Mouse (Mus musculus): ENCODE measurements around the gene Smpd3.
"Not testable (repeated sequence)": the region's sequence is repeated elsewhere in the genome, so short reads cannot be mapped to it uniquely, and the experiment has no call there.

Gene Smpd3

DNA sequence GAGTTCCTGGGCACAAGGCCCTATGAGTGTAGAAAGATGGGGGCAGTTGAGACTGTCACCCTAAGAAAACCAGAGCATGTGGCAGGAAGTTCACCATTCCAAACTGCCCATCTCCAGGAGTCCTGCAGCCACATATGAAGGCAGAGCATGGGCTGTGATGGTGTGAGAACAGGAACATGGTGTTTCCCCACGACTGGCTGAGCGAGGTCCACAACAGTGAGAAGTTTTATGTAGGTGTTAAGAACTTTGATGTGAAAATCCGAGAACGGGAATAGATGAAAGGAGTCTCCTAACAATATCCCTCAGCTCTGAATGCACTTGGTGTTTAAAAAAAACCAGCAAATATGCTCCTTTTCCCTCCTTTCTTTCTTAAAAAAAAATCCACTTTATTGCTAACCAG lies 5.3 kb downstream of the Smpd3 start:
- DNase-seq (ENCODE audit: extremely low read depth, low read depth, low spot score): no peak

DNA sequence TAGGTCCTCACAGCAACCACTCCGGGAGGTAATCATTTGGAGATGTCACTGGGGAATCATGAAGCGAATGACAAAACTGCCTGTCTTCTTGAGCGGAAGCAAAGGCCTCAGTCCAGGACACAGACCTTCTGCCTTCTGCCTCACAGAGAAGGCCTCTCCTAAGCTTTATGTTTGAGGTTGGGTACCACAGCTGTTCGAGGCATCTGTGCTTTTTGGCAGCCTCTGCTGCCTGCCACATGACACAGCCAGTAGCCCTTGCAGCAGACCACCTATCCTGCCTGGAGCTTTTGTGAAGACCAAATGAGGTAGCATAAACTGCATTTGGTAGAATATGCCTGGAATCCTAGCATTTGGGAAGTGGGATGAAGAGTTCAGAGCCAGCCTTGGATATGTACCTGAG lies 11.2 kb downstream of the Smpd3 start:
- DNase-seq (ENCODE audit: extremely low read depth, low read depth, low spot score): no peak

DNA sequence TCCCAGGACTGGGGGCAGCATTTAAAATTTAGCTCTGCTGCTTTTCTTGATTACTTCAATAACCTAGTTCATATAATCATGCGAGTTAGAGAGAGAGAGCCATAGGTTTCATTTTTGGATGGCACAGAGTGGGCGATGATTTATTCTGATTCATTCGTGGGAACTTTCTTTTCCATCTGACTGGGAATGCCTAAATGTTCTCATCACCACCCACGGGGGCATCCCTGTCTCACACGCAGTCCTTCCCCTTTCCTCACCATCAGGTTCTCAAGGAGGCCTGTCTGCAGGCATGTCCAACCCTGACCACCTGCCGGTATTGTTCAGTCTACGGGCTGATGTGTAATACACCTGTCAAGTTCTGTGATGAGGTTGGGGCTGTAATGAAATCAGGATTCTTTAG lies 16.4 kb downstream of the Smpd3 start:
- DNase-seq (ENCODE audit: extremely low read depth, low read depth, low spot score): no peak

DNA sequence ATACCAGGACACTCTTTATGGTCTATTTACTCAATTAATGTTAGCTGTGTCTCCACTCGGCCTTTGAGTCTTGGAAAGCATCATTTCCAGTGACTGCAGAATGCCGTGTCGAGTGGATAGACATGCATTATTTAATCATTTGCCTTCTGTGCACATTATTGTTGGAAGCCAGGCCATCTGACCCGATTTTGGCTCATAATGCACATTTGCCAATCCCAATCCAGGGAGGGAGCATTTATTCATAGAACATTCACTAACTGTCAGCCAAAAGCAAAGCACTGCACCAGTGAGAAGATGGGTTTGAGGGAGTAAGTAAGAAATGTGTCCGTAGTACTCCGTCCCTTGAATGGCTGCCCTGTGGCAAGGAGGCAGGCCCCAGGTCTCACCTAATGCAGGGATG lies 17.8 kb downstream of the Smpd3 start:
- DNase-seq (ENCODE audit: extremely low read depth, low read depth, low spot score): no peak

DNA sequence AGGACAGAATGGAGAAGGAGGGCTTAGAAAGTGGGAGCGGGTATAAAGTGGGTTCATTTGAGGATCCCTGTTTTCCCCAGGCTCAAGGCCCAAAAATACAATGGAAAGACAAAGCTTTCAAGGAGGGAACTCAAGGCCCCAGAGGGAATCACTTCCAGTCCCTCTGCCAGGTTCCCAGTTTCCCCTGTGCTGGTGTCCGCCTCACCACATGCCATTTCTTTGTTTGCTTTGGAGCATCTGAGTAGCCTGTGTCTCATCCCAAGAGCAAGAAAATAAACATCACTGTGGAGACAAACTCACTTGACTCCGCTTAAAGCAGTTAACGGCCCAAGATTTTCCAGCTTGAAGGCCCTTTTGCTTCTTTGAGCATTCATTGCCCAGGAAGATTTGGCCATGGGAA lies 20.7 kb downstream of the Smpd3 start:
- no peak for DNase-seq (ENCODE audit: extremely low read depth, low read depth, low spot score)

DNA sequence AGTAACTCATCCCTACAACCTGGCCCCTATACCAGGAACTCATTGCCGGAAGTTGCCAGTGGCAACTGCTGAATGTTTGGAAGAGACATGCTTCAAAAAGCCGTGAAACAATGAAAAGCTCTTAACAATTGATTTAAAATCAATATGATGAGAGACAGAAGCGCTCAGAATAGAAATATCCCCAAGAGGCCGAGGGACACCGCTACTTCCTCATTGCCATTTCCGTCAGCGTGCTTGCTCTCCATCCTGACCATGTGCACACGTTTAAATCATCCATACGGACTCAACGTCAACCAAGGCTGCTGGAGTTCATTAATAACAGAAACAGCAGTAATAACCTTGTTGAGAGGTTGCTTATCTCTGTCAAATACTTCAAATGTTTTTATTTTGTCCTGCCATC lies 21.3 kb downstream of the Smpd3 start:
- DNase-seq (ENCODE audit: extremely low read depth, low read depth, low spot score): no peak

DNA sequence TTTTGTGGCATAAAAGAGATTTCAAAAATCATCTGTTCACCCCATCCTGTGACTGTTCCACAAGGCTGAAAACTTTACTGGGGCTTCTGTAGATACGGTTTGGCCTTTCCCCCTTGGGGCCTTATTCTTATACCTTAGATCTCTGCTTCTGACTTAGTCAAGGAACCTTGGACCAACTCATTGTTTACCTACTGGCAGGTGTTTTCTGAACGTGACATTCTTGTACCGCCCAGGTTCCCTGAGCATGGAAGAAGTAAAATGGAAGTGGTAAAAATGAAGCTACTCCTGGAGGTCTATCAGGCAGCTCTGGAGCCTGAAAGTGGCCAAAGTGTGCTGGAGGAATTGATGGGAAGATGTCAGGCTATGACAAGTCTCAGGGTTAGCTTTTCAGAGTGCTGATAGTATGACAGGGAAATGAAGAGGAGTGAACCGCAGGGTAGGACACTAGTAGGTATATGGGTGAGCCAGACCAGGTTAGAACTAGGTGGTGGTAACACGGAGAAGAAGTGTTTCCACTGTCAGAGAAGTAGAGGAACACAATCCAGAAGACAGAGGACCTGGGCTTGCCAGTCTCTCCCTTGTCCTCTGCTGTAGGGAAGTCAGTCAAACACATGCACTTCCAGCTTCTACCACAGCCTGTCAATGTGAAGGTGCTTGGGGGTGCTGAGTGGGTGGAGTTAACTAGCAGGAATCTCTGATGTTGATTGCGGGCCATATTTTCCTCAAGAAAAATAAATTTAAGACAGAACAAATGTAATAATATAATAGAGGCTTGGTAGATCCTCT lies 22.2 kb downstream of the Smpd3 start:
- DNase-seq (ENCODE audit: extremely low read depth, low read depth, low spot score): no peak

DNA sequence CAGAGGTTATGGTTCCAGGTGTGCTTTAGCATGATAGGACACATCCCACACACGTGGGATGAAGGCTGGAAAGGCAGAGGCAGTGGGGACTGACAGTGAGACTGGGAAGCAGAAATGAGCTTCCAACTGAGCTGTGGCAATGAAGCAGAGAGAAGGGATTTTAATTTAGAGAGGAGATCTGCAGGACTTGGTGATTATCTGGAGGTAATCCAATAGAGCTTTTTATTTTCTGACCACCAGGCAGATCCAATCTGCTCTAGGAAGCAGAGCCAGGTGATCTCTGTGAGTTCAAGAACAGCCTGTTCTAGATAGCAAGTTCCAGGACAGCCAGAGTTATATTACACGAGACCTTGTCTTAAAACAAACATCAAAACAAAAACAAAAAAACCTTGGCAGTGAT lies 24.0 kb downstream of the Smpd3 start:
- DNase-seq (ENCODE audit: extremely low read depth, low read depth, low spot score): no peak

DNA sequence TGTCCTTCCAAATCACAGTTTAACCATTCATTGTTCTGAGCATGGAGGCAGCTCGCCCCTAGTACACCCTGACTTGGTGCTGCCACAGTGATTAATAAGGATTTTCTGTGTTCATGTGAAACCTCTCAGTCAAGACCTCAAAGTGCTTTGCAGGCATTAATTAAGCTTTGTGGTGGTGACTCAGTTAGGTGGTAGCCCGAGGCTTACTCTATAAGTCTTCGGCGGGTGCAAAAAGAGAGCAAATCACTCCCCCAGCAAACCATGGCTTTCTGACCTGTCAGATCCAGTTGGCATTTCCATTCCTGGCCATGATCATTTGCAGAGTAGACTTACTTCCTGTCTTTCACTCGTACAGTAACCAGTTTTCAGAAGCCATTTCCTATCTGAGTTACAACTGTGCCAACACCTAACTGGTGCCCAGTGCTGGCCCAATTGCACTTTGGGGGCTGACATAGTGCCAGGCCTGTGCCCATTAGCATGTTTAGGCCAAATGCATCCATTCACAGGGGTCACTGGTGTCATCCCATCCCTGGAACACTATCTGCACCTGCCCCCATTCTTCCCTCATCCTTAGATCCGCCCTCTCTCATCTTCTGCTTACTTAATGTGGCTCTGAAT lies 24.6 kb downstream of the Smpd3 start:
- no peak for DNase-seq (ENCODE audit: extremely low read depth, low read depth, low spot score)

DNA sequence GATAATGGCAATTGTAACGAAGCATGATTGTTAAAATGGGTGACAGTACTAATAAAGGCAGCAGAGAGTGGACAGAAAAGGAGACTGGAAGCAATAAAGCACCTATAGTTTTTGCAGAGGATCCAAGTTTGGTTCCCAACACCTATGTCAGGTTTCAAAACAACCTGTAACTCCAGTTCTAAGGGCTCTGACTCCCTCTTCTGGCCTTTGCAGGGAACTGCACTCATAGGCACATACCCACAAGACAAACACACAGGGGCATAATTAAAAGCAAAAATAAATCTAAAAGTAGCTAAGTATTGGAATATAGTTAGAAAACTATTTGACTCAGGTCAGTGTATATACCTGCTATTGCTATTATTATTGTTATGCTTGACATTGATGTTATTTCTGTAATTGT lies 25.8 kb downstream of the Smpd3 start:
- DNase-seq (ENCODE audit: extremely low read depth, low read depth, low spot score): no peak

DNA sequence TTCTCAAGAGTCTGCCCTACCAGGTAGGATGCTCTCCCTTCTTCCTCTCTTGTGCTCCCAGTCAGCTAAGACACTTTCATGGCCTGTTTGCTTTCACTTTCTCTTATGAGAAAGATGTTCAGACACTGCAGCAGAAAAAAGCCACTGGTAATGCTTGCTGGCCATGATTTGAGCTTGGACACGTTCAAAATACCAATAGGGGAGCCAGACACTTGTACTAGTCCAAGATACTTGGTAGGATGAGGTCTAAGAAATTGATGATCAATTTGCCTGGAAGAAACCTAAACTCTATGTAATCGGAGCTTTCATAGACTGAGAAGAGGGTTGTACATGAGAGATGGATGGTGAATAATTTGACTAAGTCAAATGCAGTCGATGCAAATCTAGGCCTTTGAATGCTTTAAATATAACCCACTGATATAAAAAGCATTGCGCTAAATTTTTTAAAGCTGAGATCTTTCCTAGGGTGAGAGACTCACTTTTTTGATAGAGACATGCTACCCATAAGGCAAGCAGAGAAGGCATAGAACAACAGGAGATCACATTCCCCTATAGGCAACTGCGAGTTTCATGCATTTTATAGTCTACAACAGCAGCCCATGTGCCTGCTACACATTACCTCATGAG lies 27.6 kb downstream of the Smpd3 start:
- no peak for DNase-seq (ENCODE audit: extremely low read depth, low read depth, low spot score)

DNA sequence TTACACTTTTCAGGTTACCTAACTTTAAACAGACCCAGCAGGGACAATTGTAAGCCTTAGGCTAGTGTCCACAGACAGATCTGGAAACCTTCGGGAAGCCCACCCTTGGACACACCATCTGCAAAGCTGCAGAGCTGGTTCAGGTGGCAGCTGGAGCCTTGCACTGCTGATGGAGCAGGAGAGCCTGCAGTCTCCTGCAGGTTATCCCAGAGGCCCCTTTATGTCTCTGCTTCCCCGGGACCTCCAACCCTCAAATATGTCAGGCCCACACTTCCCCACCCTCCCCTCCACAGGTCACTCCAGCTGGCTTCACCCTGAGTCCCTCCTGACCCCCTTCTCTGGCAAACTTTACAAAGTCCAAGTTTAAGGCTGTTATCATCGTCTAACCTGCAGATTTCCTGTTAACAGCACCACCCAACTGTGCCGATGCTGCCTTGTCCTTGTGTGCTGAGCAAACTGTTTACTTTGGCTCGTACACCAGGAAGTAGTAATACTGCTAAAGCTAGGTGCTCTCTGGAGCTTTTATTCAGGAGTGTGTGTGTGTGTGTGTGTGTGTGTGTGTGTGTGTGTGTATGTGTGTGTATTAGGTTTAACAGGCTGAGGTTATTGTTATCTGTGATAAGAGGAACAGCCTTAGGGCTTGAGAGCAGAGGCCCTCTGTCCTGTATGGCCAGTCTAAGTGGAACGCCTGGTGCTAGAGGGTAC lies 29.6 kb downstream of the Smpd3 start:
- not testable (repeated sequence) for DNase-seq (ENCODE audit: extremely low read depth, low read depth, low spot score)

DNA sequence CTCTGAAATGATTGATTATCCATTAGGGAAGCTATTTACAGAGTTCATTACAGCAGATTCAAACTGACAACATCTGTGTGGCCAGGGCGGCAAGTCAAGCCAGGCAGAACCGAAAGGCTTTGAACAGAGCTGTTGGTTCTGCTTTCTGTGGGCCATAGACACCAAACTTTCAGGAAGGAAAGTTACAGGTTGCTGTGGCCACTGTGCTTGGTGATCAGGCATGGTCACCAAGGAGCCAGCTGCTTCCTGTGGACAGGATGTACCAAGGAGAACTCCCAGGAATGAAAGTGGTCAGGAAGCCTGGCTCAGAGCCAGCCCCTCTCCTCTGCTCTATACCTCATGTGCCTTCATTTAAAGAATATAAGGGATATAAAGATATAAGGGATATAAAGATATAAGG lies 30.2 kb downstream of the Smpd3 start:
- no peak for DNase-seq (ENCODE audit: extremely low read depth, low read depth, low spot score)

DNA sequence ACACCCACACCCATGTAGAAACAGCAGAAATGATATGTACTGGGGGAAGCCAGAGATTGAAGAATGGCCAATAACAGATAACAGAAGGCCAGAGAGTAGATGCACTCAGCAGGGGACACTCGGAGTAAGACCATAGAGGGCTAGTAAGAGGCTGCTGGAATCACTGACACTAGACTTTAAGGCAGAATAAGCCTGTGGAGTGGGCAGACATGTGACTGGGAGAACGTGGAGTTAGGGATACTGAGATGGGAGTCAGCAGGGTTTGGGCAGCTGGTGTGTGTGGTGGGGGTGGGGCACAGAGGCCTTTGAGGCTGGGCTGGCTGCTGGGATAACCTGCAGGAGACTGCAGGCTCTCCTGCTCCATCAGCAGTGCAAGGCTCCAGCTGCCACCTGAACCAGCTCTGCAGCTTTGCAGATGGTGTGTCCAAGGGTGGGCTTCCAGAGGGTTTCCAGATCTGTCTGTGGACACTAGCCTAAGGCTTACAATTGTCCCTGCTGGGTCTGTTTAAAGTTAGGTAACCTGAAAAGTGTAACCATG lies 31.0 kb downstream of the Smpd3 start:
- DNase-seq (ENCODE audit: extremely low read depth, low read depth, low spot score): not testable (repeated sequence)

DNA sequence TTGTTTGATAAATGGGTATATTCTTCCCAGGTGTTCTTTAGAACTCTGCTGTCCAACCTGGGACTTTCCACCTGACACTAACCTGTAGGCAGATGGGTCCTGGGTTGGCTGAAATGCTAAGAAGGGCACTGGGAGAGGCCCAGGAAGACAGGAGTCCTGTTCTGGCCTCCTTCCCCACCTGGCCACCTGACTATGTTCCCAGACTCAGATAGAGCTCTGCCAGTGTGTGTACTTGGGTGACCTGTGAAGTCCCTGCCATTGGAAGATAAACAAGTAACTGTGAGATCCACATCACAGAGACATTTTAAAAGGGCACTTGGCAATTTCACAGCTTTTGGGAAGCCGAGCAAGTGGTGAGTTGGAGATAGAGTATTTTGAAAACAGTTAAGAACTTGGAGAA lies 31.7 kb downstream of the Smpd3 start:
- no peak for DNase-seq (ENCODE audit: extremely low read depth, low read depth, low spot score)

DNA sequence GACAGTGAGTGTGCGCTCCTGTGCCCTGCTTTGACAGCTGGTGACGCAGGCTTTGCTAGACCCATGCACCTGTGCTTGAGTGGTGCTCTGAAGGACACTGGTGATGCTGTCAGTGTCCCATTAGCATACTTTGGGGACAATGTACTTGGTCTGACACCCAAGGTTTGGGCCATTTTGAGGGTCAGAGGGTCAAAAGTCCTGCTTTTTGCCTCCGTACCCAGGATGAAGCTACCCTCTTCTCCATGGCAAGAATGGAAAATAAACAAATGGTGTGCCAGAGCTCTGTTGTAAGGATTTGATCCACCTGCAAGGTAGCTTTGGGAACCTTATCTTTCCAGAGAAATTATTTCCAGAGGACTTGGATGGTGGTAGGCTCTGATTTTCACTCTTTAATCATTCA lies 32.5 kb downstream of the Smpd3 start:
- no peak for DNase-seq (ENCODE audit: extremely low read depth, low read depth, low spot score)

DNA sequence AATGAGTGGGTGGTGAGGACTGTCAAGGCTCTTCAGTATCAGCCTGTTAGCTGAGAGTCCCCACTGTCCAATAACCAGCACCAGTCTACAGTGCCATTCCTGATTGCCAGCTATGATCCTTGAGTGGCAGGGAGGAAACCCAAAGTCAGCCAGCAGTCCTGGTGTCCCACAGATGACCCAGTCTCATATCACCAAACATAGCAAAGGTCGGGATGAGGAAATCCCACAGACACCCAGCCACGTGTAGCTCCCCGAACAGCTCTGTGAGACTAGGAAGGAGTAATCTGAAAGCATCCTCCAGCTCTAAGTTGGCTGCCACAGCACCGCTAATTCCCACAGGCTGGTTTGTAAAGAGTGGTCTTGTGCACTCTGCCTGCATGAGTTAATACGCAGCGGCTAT lies 33.5 kb downstream of the Smpd3 start:
- no peak for DNase-seq (ENCODE audit: extremely low read depth, low read depth, low spot score)

DNA sequence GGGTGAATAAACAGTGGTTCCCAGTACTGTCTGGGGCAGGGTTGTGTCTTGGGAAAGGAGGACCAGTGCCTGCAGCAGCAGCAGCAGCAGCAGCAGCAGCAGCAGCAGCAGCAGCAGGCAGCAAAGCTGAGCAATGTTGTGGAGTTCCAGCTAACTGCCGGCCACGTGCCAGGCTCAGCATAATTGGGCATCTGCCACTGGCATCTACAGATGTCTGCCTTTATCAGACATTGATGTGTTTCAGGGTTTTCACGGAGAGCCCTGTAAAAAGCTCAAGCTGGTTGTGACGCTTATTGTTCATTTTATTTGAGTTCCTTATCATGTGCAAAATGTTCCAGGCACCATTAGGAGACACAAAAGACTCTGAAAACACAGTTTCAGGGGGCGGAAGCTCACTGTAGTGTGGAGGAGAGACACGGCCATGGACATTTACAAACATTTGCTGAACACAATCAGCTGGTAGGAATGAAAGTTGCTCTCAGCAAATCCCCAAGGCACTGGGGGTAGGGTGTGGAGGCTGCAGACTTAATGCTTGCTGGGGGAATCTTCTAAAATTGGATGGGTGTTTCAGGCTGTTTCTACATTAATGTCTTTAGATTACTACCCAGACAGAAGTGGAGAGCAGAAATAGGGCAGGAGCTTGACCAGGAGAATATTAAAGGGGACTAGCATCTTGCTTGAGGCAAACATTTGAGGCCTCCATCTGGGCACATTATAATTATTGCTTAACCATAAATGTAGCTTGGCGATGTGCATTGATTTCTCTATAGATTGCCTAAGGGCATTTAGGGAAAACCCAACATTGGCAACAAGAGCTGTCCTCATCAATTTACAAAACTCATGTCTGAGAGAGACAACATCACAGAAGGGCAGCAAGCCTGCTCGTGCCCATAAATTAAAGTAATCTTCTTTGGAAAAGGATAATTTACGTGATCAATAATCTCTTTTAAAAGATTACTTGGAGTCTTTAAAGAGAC lies 36.8 kb downstream of the Smpd3 start:
- DNase-seq (ENCODE audit: extremely low read depth, low read depth, low spot score): no peak

DNA sequence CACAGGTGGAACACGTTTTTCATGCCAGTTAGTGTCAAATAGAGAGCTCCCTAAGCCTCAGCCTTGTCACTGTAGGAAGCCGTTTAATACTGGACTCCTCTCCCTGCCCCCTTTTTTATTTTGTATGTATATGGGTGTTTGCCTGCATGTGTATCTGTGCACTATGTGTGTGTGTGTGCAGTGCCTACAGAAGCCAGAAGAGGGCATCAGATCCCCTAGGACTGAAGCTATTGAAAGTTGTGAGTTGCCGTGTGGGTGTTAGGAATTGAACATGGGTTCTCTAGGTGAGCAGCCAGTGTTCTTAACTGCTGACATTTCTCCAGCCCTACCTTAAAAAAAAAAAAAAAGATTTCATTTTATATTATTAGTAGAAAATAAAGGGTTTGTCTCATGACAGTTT lies 38.1 kb downstream of the Smpd3 start:
- no peak for DNase-seq (ENCODE audit: extremely low read depth, low read depth, low spot score)

DNA sequence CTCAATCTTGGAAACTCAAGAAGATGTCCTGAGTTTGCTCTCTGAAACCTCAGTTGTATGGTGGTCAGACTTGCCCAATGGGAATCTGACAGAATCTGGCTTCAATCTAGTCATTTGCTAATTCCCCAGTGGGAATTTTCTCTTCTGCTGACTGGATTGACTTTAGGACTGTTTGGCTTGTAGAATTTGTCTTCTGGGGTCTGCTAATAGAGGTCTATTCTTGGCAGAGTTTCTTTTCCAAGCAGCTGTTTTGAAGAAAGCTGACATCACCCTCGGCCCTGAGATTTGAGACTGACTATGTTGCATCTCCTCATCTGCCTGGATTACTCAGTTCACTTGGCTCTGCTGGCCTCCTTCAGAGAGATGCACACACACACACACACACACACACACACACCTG lies 38.9 kb downstream of the Smpd3 start:
- no peak for DNase-seq (ENCODE audit: extremely low read depth, low read depth, low spot score)
